Mouse (Mus musculus): ENCODE measurements at regions not wholly inside any gene's neighbourhood (a gene's known extent, or its start where the extent isn't known, plus 50 kb on each side); places are given as distances from the start of the nearest gene placed in this dataset.

DNA sequence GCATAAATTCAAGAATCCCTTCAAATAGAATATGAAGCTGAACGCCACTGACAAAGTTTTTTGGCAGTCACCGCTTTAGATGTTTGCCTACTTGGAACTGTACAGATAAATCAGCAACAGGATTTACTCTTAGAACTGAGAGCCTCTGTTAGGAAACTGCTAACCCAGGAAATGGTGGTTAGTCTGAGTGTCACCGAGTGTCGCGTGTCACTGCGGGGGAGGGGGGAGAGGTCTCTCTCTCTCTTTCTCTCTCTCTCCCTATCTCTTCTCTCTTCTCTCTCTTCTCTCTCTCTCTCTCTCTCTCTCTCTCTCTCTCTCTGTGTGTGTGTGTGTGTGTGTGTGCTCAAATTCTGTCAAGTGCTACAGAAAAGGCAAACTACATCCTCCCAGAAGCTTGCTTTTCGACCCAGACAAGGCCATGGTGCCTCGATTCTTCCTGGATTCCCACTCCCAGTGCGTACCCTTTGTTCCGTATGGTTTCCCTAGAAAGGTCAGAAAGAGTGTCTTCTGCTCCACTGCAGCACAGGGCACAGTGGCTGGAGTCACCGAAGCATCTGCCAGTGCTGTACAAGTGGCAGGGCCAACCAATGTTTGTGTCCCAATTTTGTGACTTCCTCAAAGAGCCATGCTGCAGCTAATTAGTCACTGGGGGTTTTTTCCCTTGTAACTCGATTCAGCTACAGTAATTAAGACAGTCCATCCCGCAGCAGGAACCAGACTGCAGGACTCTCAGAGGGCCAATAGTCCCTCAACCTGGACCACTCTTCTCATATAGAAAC lies 87.0 kb downstream of the Cog6 start:
- TF ChIP-seq CTCF (conservative IDR thresholded peaks at IDR 0.05; ENCODE audit: low read length) (no peak), NANOG (IDR thresholded peaks at IDR 0.05; ENCODE audit: borderline replicate concordance, low read length) (no peak), POU5F1 (IDR thresholded peaks at IDR 0.05; ENCODE audit: borderline replicate concordance, low read length) (no peak)
